Mouse (Mus musculus) left cerebral cortex, adult 8-10 months (tissue): ENCODE measurements around the gene Sult2a4. TPM values are rescaled to one million over a fixed set of nuclear protein-coding genes. Genes with fewer than 3 reads are reported as not detected.
"Not testable (repeated sequence)": the region's sequence is repeated elsewhere in the genome, so short reads cannot be mapped to it uniquely, and the experiment has no call there.

Experiments
- DNase-seq, 2 experiments: peaks; one replicate each; pipeline ENCODE4 v3.0.0; 2022; ENCODE audit warnings: low spot score in 2 of 2
- total RNA-seq, 4 experiments: library from RNA; stranded (reverse); gene quantifications; 2 replicates each; pipeline ENCODE4 v1.2.4; 2022

Sult2a4 gene
- total RNA-seq = not detected

GRCm38 (mm10) chr7:13989507-13989906, at the start of gene Sult2a4:
Sult2a4 (minus strand) TSS chr7:13989607.
- not testable (repeated sequence) for DNase-seq

GRCm38 (mm10) chr7:14030831-14031230, 41.4 kb upstream of the Sult2a4 start:
- DNase-seq = not testable (repeated sequence)

DNA sequence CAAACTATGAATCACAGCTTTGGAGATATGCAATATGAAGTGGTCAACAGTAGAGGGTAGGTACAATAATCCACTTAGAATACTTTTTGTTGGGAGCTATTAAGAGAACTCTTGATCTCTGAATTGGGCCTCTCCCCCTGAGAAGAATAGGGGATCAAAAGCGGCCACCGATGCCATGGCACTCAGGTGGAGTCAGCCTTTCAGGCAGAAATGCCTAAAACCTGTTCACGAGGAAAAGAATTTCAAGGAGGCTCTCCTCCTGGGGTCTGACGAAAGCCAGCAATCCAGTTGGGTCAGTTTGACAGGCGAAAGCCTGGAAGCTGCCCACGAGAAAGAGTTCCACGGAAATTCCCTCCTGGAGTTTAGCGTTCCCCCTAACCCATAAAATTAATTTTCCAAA, 23.7 kb upstream of the Sult2a4 start:
- DNase-seq = no peak

- not testable (repeated sequence) for DNase-seq
These were observed 21.3 kb upstream of the Sult2a4 start for GRCm38 (mm10) chr7:14010686-14011085.

Other genes starting within 250 kb of the Sult2a4 start
- gene Sult2a1, start 152.2 kb downstream of the Sult2a4 start, total RNA-seq = not detected
- not detected for gene Sult2a3, start 133.4 kb upstream of the Sult2a4 start, total RNA-seq